Comparison of ENCODE assay signal across 9 mouse cellular contexts in genomic region chr10:80385310-80385709, GRCm38 (mm10). TPM values are rescaled to one million over a fixed set of nuclear protein-coding genes. Genes with fewer than 3 reads are reported as not detected.
DNase-seq lines count a peak whose midpoint lies in the region; ATAC-seq and TF ChIP-seq lines count a peak whose summit lies in the region.
"Had no signal": no experiment of that assay in that cellular context is flagged by ENCODE, and none has a peak within 500 bp of the region (broad histone marks: within the 10 kb centered on the region; RNA-seq: fewer than 3 reads in every experiment).

No protein-coding gene starts in this region.

- peak overlapping the region; percentile 96 for H3K4me2 ChIP-seq in kidney, postnatal 0 days (ENCODE audit: low read length)
- peak overlapping the region; percentile 81 for H3K4me2 ChIP-seq in embryonic facial prominence, embryonic 12.5 days (replicated peaks)
- peak overlapping the region; percentile 74 for H3K4me2 ChIP-seq in intestine, embryonic 14.5 days (ENCODE audit: low read length)
- H3K4me2 ChIP-seq in neural tube, embryonic 15.5 days = peak overlapping the region; percentile 98

- peak overlapping the region; percentile 78; the same call in 1 of the 2 replicates for H3K27ac ChIP-seq in kidney, postnatal 0 days
- H3K27ac ChIP-seq in embryonic facial prominence, embryonic 12.5 days = peak overlapping the region; percentile 89
- H3K27ac ChIP-seq in intestine, embryonic 14.5 days (ENCODE audit: low read depth) = peak overlapping the region; percentile 80; the same call in 1 of the 2 replicates
- peak overlapping the region; percentile 92 for H3K27ac ChIP-seq in neural tube, embryonic 15.5 days (replicated peaks)

- 16% methylated on average over 7 of the region's 7 CpGs for WGBS in kidney, postnatal 0 days
- 8% methylated on average over 7 of the region's 7 CpGs for WGBS in embryonic facial prominence, embryonic 12.5 days
- 22% methylated on average over 7 of the region's 7 CpGs for WGBS in intestine, embryonic 14.5 days
- WGBS in neural tube, embryonic 15.5 days = 1% methylated on average over 7 of the region's 7 CpGs

- peaks cover 16% of the 10 kb centered on the region for H3K36me3 ChIP-seq in kidney, postnatal 0 days (ENCODE audit: insufficient read depth, low read length)
- peaks cover 53% of the 10 kb centered on the region for H3K36me3 ChIP-seq in embryonic facial prominence, embryonic 12.5 days
- peaks cover 37% of the 10 kb centered on the region for H3K36me3 ChIP-seq in intestine, embryonic 14.5 days (ENCODE audit: control insufficient read depth, insufficient read depth, low read length)
- H3K36me3 ChIP-seq in neural tube, embryonic 15.5 days = peaks cover 33% of the 10 kb centered on the region

- H3K9ac ChIP-seq in kidney, postnatal 0 days (ENCODE audit: low read depth, low read length) = peak overlapping the region; percentile 93; the same call in 1 of the 2 replicates
- peak overlapping the region; percentile 90 for H3K9ac ChIP-seq in embryonic facial prominence, embryonic 12.5 days
- H3K9ac ChIP-seq in intestine, embryonic 14.5 days (ENCODE audit: low read length) = peak overlapping the region; percentile 65
- peak overlapping the region; percentile 98 for H3K9ac ChIP-seq in neural tube, embryonic 15.5 days (replicated peaks)

- no peak for ATAC-seq in kidney, postnatal 0 days (replicated peaks; ENCODE audit: low FRiP score, low read depth)
- no peak for ATAC-seq in embryonic facial prominence, embryonic 12.5 days (ENCODE audit: insufficient number of reproducible peaks, insufficient read depth, low FRiP score, low TSS enrichment)
- ATAC-seq in intestine, embryonic 14.5 days (replicated peaks; ENCODE audit: low FRiP score, low TSS enrichment, low read depth) = no peak
- ATAC-seq in neural tube, embryonic 15.5 days (ENCODE audit: low FRiP score) = no peak
- ATAC-seq: activated CD4-positive, CD25-positive, alpha-beta regulatory T cell, adult 4 months had no signal

- H3K9me3 ChIP-seq in kidney, postnatal 0 days (replicated peaks; ENCODE audit: low read length) = no peaks in the 10 kb centered on the region
- H3K9me3 ChIP-seq in embryonic facial prominence, embryonic 12.5 days = no peaks in the 10 kb centered on the region
- no peaks in the 10 kb centered on the region for H3K9me3 ChIP-seq in intestine, embryonic 14.5 days (ENCODE audit: control insufficient read depth, low read length)
- H3K9me3 ChIP-seq in neural tube, embryonic 15.5 days (replicated peaks) = no peaks in the 10 kb centered on the region

- no peak for TF ChIP-seq CTCF in kidney, postnatal 0 days (IDR thresholded peaks at IDR 0.05; ENCODE audit: low read depth)

- H3K4me3 ChIP-seq in kidney, postnatal 0 days (replicated peaks; ENCODE audit: low read depth, low read length) = peak overlapping the region; percentile 87
- H3K4me3 ChIP-seq in embryonic facial prominence, embryonic 12.5 days = peak overlapping the region; percentile 98
- H3K4me3 ChIP-seq in intestine, embryonic 14.5 days (ENCODE audit: low read depth, low read length) = peak overlapping the region; percentile 81
- H3K4me3 ChIP-seq in neural tube, embryonic 15.5 days (replicated peaks) = peak overlapping the region; percentile 59

- DNase-seq in kidney, postnatal 0 days (ENCODE audit: low spot score) = no peak
- DNase-seq in kidney, postnatal 36 days = no peak
- DNase-seq in intestine, embryonic 14.5 days (ENCODE audit: low spot score) = no peak
- DNase-seq in layer of hippocampus, adult 18-20 months (ENCODE audit: low spot score in 2 of 2) = no peak
- DNase-seq in right cerebral cortex, postnatal 14 days = no peak
- no peak for DNase-seq in urinary bladder, postnatal 36 days (ENCODE audit: low spot score in 2 of 2)

- H3K27me3 ChIP-seq in kidney, postnatal 0 days (ENCODE audit: insufficient read depth, low read length) = no peaks in the 10 kb centered on the region
- H3K27me3 ChIP-seq in embryonic facial prominence, embryonic 12.5 days = no peaks in the 10 kb centered on the region
- no peaks in the 10 kb centered on the region for H3K27me3 ChIP-seq in intestine, embryonic 14.5 days (replicated peaks; ENCODE audit: control insufficient read depth, insufficient read depth, low read length)
- H3K27me3 ChIP-seq in neural tube, embryonic 15.5 days (replicated peaks) = no peaks in the 10 kb centered on the region

- H3K4me1 ChIP-seq in kidney, postnatal 0 days (replicated peaks; ENCODE audit: insufficient read depth, low read length) = peaks cover 27% of the 10 kb centered on the region
- peaks cover 38% of the 10 kb centered on the region for H3K4me1 ChIP-seq in embryonic facial prominence, embryonic 12.5 days
- H3K4me1 ChIP-seq in intestine, embryonic 14.5 days (replicated peaks; ENCODE audit: control insufficient read depth, insufficient read depth, low read length) = peaks cover 31% of the 10 kb centered on the region
- H3K4me1 ChIP-seq in neural tube, embryonic 15.5 days = peaks cover 54% of the 10 kb centered on the region

RNA-seq across cellular contexts. Expression of gene Mex3d, which starts 2.1 kb away (rescaled TPM):
- 6.6 and 7.8 TPM in 2 replicates for polyA plus RNA-seq in kidney, postnatal 0 days (2015; fragmentation: Nextera tagmentation; extraction: Ambion mirVana)
- polyA plus RNA-seq in embryonic facial prominence, embryonic 12.5 days (2016; fragmentation: Nextera tagmentation; extraction: Ambion mirVana) = 13.1 and 14.9 TPM in 2 replicates
- 5.3 and 6.7 TPM in 2 replicates for polyA plus RNA-seq in intestine, embryonic 14.5 days (2014; fragmentation: Nextera tagmentation; extraction: Ambion mirVana)
- 9.1 and 14.0 TPM in 2 replicates for polyA plus RNA-seq in neural tube, embryonic 15.5 days (2015; fragmentation: Nextera tagmentation; extraction: Ambion mirVana)
- total RNA-seq in layer of hippocampus, adult 18-20 months (2021) = 10 to 100 TPM; 17.9 to 19.1 TPM

RNA-seq across cellular contexts. Expression of gene Mbd3, which starts 14.0 kb away (rescaled TPM):
- 163 and 165 TPM in 2 replicates for polyA plus RNA-seq in kidney, postnatal 0 days (2015; fragmentation: Nextera tagmentation; extraction: Ambion mirVana)
- 332 and 349 TPM in 2 replicates for polyA plus RNA-seq in embryonic facial prominence, embryonic 12.5 days (2016; fragmentation: Nextera tagmentation; extraction: Ambion mirVana)
- 203 and 206 TPM in 2 replicates for polyA plus RNA-seq in intestine, embryonic 14.5 days (2014; fragmentation: Nextera tagmentation; extraction: Ambion mirVana)
- 195 and 209 TPM in 2 replicates for polyA plus RNA-seq in neural tube, embryonic 15.5 days (2015; fragmentation: Nextera tagmentation; extraction: Ambion mirVana)
- total RNA-seq in layer of hippocampus, adult 18-20 months (2021) = 100 to 1,000 TPM; 159 to 162 TPM

RNA-seq across cellular contexts. Expression of gene Uqcr11, which starts 21.3 kb away (rescaled TPM):
- polyA plus RNA-seq in kidney, postnatal 0 days (2015; fragmentation: Nextera tagmentation; extraction: Ambion mirVana) = 1,117 and 1,253 TPM in 2 replicates
- polyA plus RNA-seq in embryonic facial prominence, embryonic 12.5 days (2016; fragmentation: Nextera tagmentation; extraction: Ambion mirVana) = 403 and 464 TPM in 2 replicates
- 941 and 1,108 TPM in 2 replicates for polyA plus RNA-seq in intestine, embryonic 14.5 days (2014; fragmentation: Nextera tagmentation; extraction: Ambion mirVana)
- polyA plus RNA-seq in neural tube, embryonic 15.5 days (2015; fragmentation: Nextera tagmentation; extraction: Ambion mirVana) = 731 and 790 TPM in 2 replicates
- total RNA-seq in layer of hippocampus, adult 18-20 months (2021) = 100 to 1,000 TPM; 410 to 413 TPM

RNA-seq across cellular contexts. Expression of gene Plk5, which starts 29.1 kb away (rescaled TPM):
- polyA plus RNA-seq in kidney, postnatal 0 days (2015; fragmentation: Nextera tagmentation; extraction: Ambion mirVana) = 0.51 and 1.0 TPM in 2 replicates
- 0.87 and 1.2 TPM in 2 replicates for polyA plus RNA-seq in embryonic facial prominence, embryonic 12.5 days (2016; fragmentation: Nextera tagmentation; extraction: Ambion mirVana)
- 0.22 and 0.32 TPM in 2 replicates for polyA plus RNA-seq in intestine, embryonic 14.5 days (2014; fragmentation: Nextera tagmentation; extraction: Ambion mirVana)
- 3.9 and 6.1 TPM in 2 replicates for polyA plus RNA-seq in neural tube, embryonic 15.5 days (2015; fragmentation: Nextera tagmentation; extraction: Ambion mirVana)
- 10 to 100 TPM; 30.3 to 30.5 TPM for total RNA-seq in layer of hippocampus, adult 18-20 months (2021)
- polyA plus RNA-seq: activated CD4-positive, CD25-positive, alpha-beta regulatory T cell, adult 4 months had no signal

RNA-seq across cellular contexts. Expression of gene Adamtsl5, which starts 37.1 kb away (rescaled TPM):
- polyA plus RNA-seq in kidney, postnatal 0 days (2015; fragmentation: Nextera tagmentation; extraction: Ambion mirVana) = 3.0 and 3.2 TPM in 2 replicates
- polyA plus RNA-seq in embryonic facial prominence, embryonic 12.5 days (2016; fragmentation: Nextera tagmentation; extraction: Ambion mirVana) = 1.0 and 2.2 TPM in 2 replicates
- polyA plus RNA-seq in intestine, embryonic 14.5 days (2014; fragmentation: Nextera tagmentation; extraction: Ambion mirVana) = 8.1 and 8.7 TPM in 2 replicates
- 1.6 and 3.6 TPM in 2 replicates for polyA plus RNA-seq in neural tube, embryonic 15.5 days (2015; fragmentation: Nextera tagmentation; extraction: Ambion mirVana)
- 1 to 10 TPM; 5.6 to 6.9 TPM for total RNA-seq in layer of hippocampus, adult 18-20 months (2021)
- polyA plus RNA-seq: activated CD4-positive, CD25-positive, alpha-beta regulatory T cell, adult 4 months had no signal
